Mouse (Mus musculus): ENCODE data around the gene Lmx1b. TPM values are rescaled to one million over a fixed set of nuclear protein-coding genes. Genes with fewer than 3 reads are reported as not detected.

The Lmx1b gene
- 2.5 and 2.7 TPM in 2 replicates for polyA plus RNA-seq (2015; fragmentation: Nextera tagmentation; extraction: Ambion mirVana)

GRCm38 (mm10) chr2:33640171-33640721, at the start of gene Lmx1b:
TSS of gene Lmx1b (minus strand) at chr2:33640511.
- peak within 1 kb of the TSS; percentile 67 for H3K27ac ChIP-seq
- no peak for ATAC-seq
- H3K27me3 ChIP-seq = peaks cover 98% of the 10 kb centered on the region
- no peaks in the 10 kb centered on the region for H3K36me3 ChIP-seq
- WGBS = under 1% methylated on average over 53 of the region's 53 CpGs
- peak within 1 kb of the TSS; percentile 57 for H3K4me2 ChIP-seq (replicated peaks)
- peaks cover 28% of the 10 kb centered on the region for H3K4me1 ChIP-seq (replicated peaks)
- peak within 1 kb of the TSS; percentile 41 for H3K4me3 ChIP-seq (replicated peaks)
- H3K9ac ChIP-seq (replicated peaks) = peak within 1 kb of the TSS; percentile 62
- no peaks in the 10 kb centered on the region for H3K9me3 ChIP-seq

DNA sequence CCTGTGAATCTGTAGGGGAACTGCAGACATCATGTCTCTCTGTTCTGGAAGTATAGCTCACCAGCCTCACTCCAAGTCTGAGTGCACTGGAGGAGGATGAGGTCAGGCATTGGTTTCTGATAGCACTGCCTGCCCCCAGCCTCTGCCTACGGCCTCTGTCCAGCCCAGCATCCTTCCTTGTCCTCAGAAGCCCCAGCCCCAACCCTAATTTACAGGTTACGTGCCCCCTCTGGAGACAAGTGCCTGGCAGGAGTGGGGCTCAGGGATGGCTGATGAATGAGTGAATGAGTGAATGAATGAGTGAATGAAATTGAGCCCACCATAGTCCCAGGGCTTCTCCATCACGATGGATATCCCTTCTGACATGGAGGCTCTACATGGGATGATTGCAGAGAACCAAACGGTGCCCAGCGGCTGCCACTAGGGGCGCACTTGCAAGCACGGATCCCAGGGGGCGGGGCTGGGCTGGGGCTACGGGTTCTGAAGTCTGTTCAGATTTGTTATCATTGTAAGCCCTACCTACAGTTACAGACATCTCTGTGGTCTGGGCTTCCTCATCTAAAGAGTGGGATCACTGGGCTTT, 49.7 kb upstream of the Lmx1b start:
- no peaks in the 10 kb centered on the region for H3K27me3 ChIP-seq
- peak; percentile 55 for ATAC-seq
- no peak overlapping the region for H3K4me3 ChIP-seq (replicated peaks)
- no peaks in the 10 kb centered on the region for H3K36me3 ChIP-seq
- 36% methylated on average over 9 of the region's 9 CpGs for WGBS
- H3K9me3 ChIP-seq = no peaks in the 10 kb centered on the region; the same call in 1 of the 2 replicates
- peaks cover 17% of the 10 kb centered on the region for H3K4me1 ChIP-seq (replicated peaks)
- no peak overlapping the region for H3K4me2 ChIP-seq (replicated peaks)
- H3K9ac ChIP-seq (replicated peaks) = 0 out of 2 replicates have a peak overlapping the region, but pooled peaks have one; percentile 37
- H3K27ac ChIP-seq = peak overlapping the region; percentile 78

GRCm38 (mm10) chr2:33689155-33689879, 49.0 kb upstream of the Lmx1b start:
- no peaks in the 10 kb centered on the region for H3K27me3 ChIP-seq
- no peaks in the 10 kb centered on the region; the same call in 1 of the 2 replicates for H3K9me3 ChIP-seq
- no peaks in the 10 kb centered on the region for H3K36me3 ChIP-seq
- H3K4me3 ChIP-seq (replicated peaks) = no peak overlapping the region
- 16% methylated on average over 23 of the region's 23 CpGs for WGBS
- H3K4me1 ChIP-seq (replicated peaks) = peaks cover 17% of the 10 kb centered on the region
- H3K4me2 ChIP-seq (replicated peaks) = 0 out of 2 replicates have a peak overlapping the region, but pooled peaks have one; percentile 8
- H3K9ac ChIP-seq (replicated peaks) = peak overlapping the region; percentile 37; the same call in 1 of the 2 replicates
- peak overlapping the region; percentile 78 for H3K27ac ChIP-seq
- ATAC-seq = peak; percentile 77

- 0 out of 2 replicates have a peak overlapping the region, but pooled peaks have one; percentile 60 for H3K27ac ChIP-seq
- peak; percentile 50; the same call in 1 of the 2 replicates for ATAC-seq
- H3K36me3 ChIP-seq = no peaks in the 10 kb centered on the region
- peaks cover 12% of the 10 kb centered on the region for H3K27me3 ChIP-seq
- H3K9me3 ChIP-seq = no peaks in the 10 kb centered on the region; the same call in 1 of the 2 replicates
- H3K4me2 ChIP-seq (replicated peaks) = no peak overlapping the region
- no peak overlapping the region for H3K4me3 ChIP-seq (replicated peaks)
- no peak overlapping the region for H3K9ac ChIP-seq (replicated peaks)
- peaks cover 18% of the 10 kb centered on the region for H3K4me1 ChIP-seq (replicated peaks)
- WGBS = 45% methylated on average over 4 of the region's 4 CpGs
Measured at GRCm38 (mm10) chr2:33683594-33683993, 43.3 kb upstream of the Lmx1b start.

DNA sequence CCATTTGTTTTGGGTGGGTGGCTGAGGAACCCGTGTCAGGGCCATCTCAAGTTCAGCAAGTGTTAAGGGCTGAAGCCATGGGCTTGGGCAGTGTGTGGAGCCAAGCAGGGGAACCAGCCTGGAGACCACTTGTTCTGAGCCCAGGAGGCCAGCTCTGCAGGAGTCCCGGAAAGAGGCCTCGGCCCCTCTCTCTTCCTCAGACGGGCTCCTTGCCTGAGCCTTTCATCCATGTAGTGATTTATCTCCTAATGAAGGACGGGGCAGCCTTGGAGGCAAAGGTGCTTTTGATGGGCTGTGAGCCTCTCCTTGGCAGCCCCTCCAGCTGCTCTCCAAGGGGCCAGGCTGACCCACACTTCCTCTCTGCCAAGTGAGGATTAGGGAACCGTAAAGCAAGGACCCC, 42.8 kb upstream of the Lmx1b start:
- no peak overlapping the region for H3K9ac ChIP-seq (replicated peaks)

GRCm38 (mm10) chr2:33682219-33682618, 41.9 kb upstream of the Lmx1b start:
- no peak overlapping the region for H3K4me2 ChIP-seq (replicated peaks)
- no peaks in the 10 kb centered on the region; the same call in 1 of the 2 replicates for H3K9me3 ChIP-seq
- H3K36me3 ChIP-seq = no peaks in the 10 kb centered on the region
- 11% methylated on average over 4 of the region's 4 CpGs for WGBS
- peaks cover 12% of the 10 kb centered on the region for H3K27me3 ChIP-seq
- peaks cover 15% of the 10 kb centered on the region for H3K4me1 ChIP-seq (replicated peaks)
- no peak overlapping the region for H3K27ac ChIP-seq
- no peak overlapping the region for H3K4me3 ChIP-seq (replicated peaks)
- no peak overlapping the region for H3K9ac ChIP-seq (replicated peaks)
- ATAC-seq = no peak

More for the DNA sequence above, 42.8 kb upstream of the Lmx1b start:
- no peaks in the 10 kb centered on the region; the same call in 1 of the 2 replicates for H3K9me3 ChIP-seq
- no peak for ATAC-seq
- no peak overlapping the region for H3K4me3 ChIP-seq (replicated peaks)
- 0 out of 2 replicates have a peak overlapping the region, but pooled peaks have one; percentile 60 for H3K27ac ChIP-seq
- H3K36me3 ChIP-seq = no peaks in the 10 kb centered on the region
- peaks cover 12% of the 10 kb centered on the region for H3K27me3 ChIP-seq
- 36% methylated on average over 6 of the region's 6 CpGs for WGBS
- peaks cover 15% of the 10 kb centered on the region for H3K4me1 ChIP-seq (replicated peaks)
- no peak overlapping the region for H3K4me2 ChIP-seq (replicated peaks)

DNA sequence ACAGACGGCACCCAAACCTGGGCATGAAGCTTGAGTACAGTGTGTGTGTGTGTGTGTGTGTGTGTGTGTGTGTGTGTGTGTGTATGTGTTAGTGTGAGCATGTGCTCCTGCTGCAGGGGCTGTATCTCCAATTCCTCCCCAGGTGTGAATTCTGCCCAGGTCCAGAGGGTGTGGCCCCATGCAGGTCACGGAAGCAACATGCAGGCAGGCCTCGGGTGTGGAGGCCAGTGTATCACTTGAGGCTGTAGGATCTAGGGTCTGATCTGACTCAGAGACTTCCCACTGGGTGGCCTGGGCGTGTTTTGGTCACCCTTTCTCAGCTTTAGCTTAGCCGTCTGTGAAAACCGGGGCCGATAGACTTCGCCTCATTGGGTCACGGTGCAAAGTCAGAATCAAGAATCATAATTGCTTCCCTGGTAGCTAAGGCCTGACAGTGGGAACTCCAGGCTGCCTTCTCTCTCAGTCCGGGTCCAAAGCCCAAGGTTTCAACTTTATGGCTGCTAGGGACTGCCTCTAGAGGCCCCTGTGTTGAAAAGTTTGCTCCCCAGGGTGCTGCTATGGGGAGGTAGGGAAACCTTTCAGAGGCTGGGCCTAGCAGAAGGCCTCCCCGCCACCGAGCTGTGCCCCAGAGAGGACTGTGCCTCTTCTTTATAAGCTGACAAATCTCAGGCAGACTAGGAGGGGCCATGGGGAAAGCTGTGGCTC, 38.8 kb upstream of the Lmx1b start:
- no peak for ATAC-seq
- Histone ChIP-seq H3K4me3 (replicated peaks) (no peak overlapping the region), H3K9me3 (no peaks in the 10 kb centered on the region), H3K4me2 (replicated peaks) (no peak overlapping the region), H3K27me3 (peaks cover 19% of the 10 kb centered on the region), H3K27ac (no peak overlapping the region), H3K9ac (replicated peaks) (no peak overlapping the region), H3K4me1 (replicated peaks) (peaks cover 13% of the 10 kb centered on the region), H3K36me3 (no peaks in the 10 kb centered on the region)
- 69% methylated on average over 12 of the region's 12 CpGs for WGBS

DNA sequence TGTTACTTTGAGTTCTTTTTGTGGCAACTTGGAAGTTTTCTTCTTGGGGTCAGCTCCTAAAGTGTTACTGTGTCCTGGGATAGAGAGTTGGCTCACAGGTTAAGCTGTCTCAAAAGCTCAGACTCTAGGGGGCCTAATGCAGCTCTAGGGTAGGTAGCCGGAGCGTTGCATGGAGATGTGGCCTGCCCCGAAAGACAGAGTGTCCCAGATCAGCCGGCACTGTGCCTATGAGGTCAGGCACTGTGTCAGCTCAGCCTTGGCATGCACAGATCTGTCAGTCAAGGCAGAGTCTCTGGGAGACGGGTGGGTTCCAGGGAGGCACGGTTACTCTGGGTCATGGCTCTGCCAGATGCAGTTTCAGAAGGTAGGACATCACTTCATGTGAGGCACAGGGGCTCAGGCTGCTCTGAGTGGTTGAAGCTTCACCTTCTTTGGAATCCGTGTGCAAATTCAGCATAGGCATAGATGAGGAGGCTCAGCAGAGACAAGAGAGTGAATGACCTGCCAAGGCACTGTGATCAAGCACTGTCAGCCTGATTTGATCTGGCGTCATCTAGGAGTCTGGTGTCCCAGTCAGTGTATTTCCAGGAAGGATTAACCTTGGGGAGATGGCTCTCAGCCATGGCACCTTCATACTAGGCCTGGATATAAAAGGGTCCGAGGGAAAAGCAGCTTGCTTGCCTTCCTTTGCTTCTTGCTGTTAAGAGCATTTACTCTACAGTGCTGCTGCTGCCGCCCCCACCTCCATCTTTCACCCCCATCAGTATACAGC, 32.6 kb upstream of the Lmx1b start:
- Histone ChIP-seq H3K4me1 (replicated peaks) (no peaks in the 10 kb centered on the region; the same call in 1 of the 2 replicates), H3K36me3 (no peaks in the 10 kb centered on the region), H3K4me2 (replicated peaks) (no peak overlapping the region), H3K9ac (replicated peaks) (no peak overlapping the region), H3K27ac (no peak overlapping the region), H3K27me3 (peaks cover 11% of the 10 kb centered on the region; the same call in 1 of the 2 replicates), H3K4me3 (replicated peaks) (no peak overlapping the region), H3K9me3 (no peaks in the 10 kb centered on the region)
- WGBS = 80% methylated on average over 10 of the region's 10 CpGs
- no peak for ATAC-seq

GRCm38 (mm10) chr2:33668741-33669140, 28.4 kb upstream of the Lmx1b start:
- WGBS = 85% methylated on average over 6 of the region's 6 CpGs
- no peaks in the 10 kb centered on the region for H3K36me3 ChIP-seq
- H3K4me3 ChIP-seq (replicated peaks) = no peak overlapping the region
- no peak for ATAC-seq
- peaks cover 17% of the 10 kb centered on the region; the same call in 1 of the 2 replicates for H3K27me3 ChIP-seq
- no peaks in the 10 kb centered on the region for H3K9me3 ChIP-seq
- H3K4me2 ChIP-seq (replicated peaks) = no peak overlapping the region
- H3K27ac ChIP-seq = no peak overlapping the region
- peaks cover 23% of the 10 kb centered on the region for H3K4me1 ChIP-seq (replicated peaks)
- no peak overlapping the region for H3K9ac ChIP-seq (replicated peaks)

DNA sequence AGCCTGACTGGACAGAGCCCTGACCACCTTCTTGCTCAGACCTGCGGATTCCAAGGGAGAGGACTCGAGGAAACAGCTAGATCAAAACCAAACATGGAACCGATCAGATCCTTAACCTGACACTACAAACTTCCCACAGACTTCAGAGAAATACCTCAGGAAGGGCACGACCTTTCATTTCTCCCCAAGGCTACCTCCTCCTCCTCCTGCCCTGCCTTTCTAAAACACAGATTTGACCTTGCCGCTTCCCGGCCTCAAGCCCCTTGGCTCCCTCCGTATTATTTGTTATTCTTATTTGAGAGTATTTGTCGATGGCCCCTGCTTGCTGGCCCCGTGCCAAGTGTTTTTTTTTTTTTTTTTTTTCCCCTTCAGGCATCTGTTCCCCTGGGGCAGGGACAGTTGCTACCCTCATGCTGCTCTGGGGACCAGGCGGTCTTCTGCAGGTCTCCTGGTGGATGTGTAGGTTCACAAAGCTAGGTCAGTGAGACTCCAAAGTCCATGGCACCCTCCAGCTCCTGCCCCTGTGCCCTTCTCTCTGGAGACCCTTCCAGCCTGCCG, 26.2 kb upstream of the Lmx1b start:
- no peak overlapping the region for H3K4me2 ChIP-seq (replicated peaks)
- no peak overlapping the region for H3K4me3 ChIP-seq (replicated peaks)
- no peaks in the 10 kb centered on the region for H3K9me3 ChIP-seq
- peaks cover 23% of the 10 kb centered on the region for H3K4me1 ChIP-seq (replicated peaks)
- no peak for ATAC-seq
- WGBS = 45% methylated on average over 11 of the region's 11 CpGs
- no peak overlapping the region for H3K27ac ChIP-seq
- no peak overlapping the region for H3K9ac ChIP-seq (replicated peaks)
- no peaks in the 10 kb centered on the region for H3K36me3 ChIP-seq
- peaks cover 17% of the 10 kb centered on the region; the same call in 1 of the 2 replicates for H3K27me3 ChIP-seq
